Mouse (Mus musculus): ENCODE measurements around the gene Oas1g. TPM values are rescaled to one million over a fixed set of nuclear protein-coding genes. Genes with fewer than 3 reads are reported as not detected.
"Not testable (repeated sequence)": the region's sequence is repeated elsewhere in the genome, so short reads cannot be mapped to it uniquely, and the experiment has no call there.

Gene Oas1g
- total RNA-seq (2021), result not detected
- long read RNA-seq, experiment 1, result 0 reads
- long read RNA-seq, experiment 2, result 0 reads

DNA sequence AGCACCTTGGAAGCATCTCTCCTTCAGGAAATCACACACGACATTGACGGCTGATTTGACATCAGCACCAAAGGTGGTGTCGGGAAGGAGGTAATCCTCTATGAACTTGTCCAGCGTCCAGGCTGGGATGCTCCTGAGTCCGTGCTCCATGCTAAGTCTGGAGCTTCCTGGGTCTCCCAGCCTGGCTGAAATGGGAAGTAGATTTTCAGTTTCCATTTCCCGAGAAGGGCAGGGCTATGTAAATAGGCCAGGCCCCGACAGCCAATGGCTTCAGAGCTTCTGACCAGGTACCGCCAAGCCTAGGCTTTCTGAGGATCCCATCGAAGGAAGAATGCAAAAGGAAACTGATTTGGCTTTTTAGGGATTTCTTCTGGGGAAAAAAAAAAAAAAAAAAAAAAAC lies at the start of gene Oas1g:
Gene Oas1g, minus strand, starts transcription at position 201 of the 400 bp plus-strand sequence.
- DNase-seq (ENCODE audit: low spot score in 2 of 2), result not testable (repeated sequence)

DNA sequence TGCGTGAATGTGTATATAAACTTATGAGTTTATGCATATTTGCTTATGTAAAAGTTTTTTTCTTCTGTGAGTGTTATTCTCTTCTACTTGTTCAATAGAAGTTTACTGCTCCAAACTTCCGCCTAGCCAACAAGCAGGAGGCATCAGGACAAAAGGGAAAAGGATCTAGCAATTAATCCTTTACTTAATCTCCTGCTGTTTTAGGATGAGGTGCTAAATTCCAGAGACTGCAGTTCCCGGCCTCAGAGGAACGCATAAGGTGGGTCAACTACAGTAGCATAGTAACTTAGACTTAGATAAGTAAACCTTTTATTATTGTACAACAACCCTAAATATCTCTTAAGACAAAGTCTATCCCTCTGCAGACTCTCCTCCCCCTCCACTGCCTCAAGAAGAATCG lies 46.6 kb upstream of the Oas1g start:
- no peak for DNase-seq (ENCODE audit: low spot score in 2 of 2)

DNA sequence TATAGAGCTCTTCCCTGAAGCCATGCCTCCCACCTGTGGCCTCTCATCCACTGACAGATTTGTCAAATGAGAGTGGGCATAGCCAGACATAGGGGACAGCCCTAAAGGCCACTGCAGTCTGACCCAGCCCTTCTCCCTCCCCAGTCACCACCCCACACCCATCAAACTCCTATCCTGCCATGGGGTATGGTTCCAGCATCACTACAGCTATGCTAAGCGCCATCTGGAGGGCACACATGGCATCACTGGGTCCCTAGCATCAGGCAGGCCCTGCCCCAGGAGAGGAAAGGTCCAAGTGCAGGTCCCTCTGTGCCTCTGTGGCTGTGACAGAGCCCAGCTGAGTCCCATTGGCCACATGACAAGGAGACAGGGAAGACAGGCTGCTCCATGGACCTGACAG lies 39.6 kb upstream of the Oas1g start:
- peak in 1 of 2 experiments; percentile 1 for DNase-seq (ENCODE audit: low spot score in 2 of 2)

GRCm38 (mm10) chr5:120926311-120926710 lies 38.9 kb upstream of the Oas1g start:
- peak in 1 of 2 experiments; percentile 9 for DNase-seq (ENCODE audit: low spot score in 2 of 2)

DNA sequence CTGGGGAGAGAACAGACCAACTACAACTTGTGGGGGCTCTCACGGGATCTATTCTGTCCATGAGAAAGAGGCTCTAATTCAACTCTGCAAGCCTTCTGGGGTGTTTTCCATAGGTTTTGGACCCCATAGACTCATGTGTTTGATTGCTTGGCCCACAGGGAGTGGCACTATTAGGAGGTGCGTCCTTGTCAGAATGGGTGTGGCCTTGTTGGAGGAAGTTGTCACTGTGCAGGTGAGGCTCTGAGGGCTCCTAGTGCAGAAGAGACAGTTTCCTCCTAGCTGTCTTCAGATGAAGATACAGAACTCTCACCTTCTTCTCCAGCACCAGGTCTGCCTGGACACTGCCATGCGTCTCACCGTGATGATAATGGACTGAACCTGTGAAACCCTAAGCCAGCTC lies 37.1 kb upstream of the Oas1g start:
- DNase-seq (ENCODE audit: low spot score in 2 of 2), result peak in 1 of 2 experiments; percentile 5

GRCm38 (mm10) chr5:120923969-120924368 lies 36.6 kb upstream of the Oas1g start:
- no peak for DNase-seq (ENCODE audit: low spot score in 2 of 2)

DNA sequence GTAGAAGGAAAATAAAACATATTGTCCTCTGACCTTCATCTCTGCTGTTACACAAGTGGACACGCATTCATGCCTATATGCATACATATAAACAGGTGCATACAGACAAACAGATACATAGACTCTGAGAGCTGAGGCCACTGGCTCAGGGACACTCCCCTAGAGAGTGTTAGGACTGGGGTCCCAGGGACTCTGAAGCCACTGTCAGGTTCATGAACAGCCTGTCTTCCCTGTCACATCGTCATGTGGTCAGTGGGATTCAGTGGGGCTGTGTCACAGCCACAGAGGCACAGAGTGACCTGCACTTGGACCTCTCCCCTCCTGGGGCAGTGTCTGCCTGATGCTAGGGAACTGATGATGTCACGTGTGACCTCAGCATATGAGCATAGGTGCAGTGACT lies 32.9 kb upstream of the Oas1g start:
- no peak for DNase-seq (ENCODE audit: low spot score in 2 of 2)

- DNase-seq (ENCODE audit: low spot score in 2 of 2), result not testable (repeated sequence)
These were observed 31.9 kb upstream of the Oas1g start for GRCm38 (mm10) chr5:120919156-120919935.

GRCm38 (mm10) chr5:120914204-120914603 lies 26.8 kb upstream of the Oas1g start, which contains the start of gene Oas1d:
Gene Oas1d (plus strand): TSS chr5:120914536.
- DNase-seq (ENCODE audit: low spot score in 2 of 2), result not testable (repeated sequence)

- no peak for DNase-seq (ENCODE audit: low spot score in 2 of 2)
These were observed 20.9 kb upstream of the Oas1g start for GRCm38 (mm10) chr5:120908196-120908920.

DNA sequence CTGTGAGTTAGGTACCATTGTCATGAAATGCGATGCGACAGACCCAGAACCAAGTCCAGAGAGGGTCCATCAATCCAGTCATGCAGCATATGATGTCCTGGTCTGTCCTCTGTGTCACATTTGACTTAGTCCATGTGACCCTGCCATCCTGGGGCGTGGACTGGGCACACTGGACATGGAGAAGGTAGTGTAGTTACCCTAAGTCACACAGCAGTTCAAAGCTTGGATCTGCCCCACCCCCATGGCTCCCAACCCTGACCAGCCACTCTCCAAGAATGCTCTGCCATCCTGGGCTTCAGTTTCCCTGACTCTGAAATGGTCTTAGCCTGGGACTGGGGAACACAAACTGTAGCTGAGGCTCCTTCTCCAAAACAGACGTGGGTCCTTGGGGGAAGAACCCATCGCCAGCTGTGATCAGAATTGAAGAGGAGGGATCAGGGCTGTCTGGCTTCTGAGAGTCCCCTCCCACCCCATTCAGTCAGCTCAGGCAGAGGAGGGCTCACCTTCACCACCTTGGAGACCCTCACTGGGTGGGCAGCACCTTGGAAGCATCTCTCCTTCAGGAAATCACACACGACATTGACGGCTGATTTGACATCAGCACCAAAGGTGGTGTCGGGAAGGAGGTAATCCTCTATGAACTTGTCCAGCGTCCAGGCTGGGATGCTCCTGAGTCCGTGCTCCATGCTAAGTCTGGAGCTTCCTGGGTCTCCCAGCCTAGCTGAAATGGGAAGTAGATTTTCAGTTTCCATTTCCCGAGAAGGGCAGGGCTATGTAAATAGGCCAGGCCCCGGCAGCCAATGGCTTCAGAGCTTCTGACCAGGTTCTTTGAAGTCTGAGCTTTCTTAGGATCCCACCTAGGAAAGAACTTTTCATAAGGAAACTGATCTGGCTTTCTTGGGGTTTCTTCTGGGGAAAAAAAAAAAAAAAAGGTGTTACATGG lies 19.6 kb upstream of the Oas1g start, which contains the start of gene Oas1a:
Gene Oas1a, minus strand, starts transcription at position 731 of the 943 bp plus-strand sequence.
- not testable (repeated sequence) for DNase-seq (ENCODE audit: low spot score in 2 of 2)

DNA sequence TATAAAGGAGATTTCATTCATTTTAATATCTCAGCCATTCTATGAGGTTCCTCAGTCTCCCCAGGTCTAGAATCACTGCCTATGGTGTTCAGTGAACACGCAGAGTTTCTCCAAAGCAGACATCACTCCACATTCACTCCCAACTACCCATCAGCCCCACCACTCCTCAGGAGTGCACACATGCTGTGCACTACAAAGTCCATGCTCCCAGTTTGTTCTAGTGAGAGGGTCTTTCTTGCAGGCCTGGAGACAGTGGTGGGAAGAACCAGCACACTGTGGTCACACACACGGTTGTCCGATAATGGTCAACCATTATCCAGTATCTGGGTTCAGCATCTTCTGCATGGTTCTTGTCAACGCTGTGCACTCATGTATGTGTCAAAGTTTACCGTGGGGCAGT lies 14.6 kb upstream of the Oas1g start:
- no peak for DNase-seq (ENCODE audit: low spot score in 2 of 2)

DNA sequence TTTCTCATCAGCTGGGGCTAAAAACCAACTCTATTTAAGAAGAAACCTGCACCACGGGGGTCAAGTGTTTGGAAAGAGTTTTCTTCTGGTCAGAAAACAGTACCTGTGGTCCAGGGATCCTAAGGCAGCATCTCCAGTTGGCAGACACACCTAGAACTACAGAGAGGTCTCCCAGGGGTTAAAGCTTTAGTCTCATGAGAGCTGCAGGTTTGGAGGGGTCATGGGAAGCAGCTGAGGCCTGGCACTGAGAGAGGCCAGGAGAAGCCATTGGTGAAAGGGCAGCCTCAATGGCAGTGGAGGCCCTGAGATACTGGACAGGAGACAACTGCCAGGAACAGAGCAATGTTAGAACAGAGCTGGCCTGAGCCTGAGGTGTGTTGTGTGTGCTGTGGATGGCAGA lies 13.3 kb upstream of the Oas1g start:
- no peak for DNase-seq (ENCODE audit: low spot score in 2 of 2)

DNA sequence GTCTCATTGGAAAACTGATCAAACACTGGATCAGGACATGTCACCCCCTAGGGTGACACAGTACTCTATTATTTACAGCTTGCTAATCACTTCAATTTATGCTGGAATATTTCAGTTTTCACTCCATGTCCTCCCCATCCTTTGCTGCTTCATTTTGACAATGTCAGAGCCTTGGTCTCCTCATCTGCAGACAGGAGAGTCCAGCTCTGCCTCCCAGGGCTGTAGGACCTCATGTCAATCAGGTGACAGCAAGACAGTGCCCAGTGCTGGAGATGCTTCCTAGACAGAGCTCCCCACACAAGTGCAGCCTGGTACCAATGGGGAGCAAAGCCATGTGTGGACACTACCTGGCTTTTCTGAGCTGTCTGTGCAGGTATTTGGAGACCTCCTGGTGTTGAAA lies 11.3 kb upstream of the Oas1g start:
- DNase-seq (ENCODE audit: low spot score in 2 of 2), result no peak

GRCm38 (mm10) chr5:120898307-120898706 lies 10.9 kb upstream of the Oas1g start:
- no peak for DNase-seq (ENCODE audit: low spot score in 2 of 2)

DNA sequence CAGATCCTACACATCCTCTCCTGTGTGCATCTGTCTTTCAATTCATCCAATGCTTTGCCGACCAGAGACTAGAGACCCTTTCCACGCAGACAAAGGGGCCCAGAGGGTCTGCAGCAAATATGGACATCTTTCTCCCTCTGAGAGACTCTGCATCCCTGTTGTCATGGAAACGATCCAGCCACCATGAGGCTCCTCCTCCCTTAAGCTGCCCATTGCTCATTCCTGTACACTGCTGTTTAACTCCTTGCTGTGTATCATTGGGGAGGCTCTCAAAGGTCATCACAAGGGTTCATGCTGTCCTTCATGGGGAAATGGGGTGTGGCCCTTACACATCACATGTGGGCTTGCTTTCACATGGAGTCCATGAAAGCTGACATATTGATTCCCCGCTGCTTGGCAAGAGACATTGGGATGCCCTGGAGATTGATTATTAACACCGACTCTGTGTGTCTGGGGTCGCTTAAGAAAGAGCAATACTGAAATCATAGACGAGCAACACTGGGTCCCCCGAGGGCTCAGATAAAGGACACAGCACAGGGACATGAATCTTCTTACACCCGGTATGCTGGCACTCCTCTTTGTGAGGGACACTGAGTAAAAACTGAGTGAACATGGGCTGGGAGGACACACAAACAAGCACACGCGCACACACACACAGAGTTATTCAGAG lies 8.0 kb upstream of the Oas1g start:
- DNase-seq (ENCODE audit: low spot score in 2 of 2), result no peak

- not testable (repeated sequence) for DNase-seq (ENCODE audit: low spot score in 2 of 2)
These were observed 7.3 kb upstream of the Oas1g start for GRCm38 (mm10) chr5:120894692-120895091.

DNA sequence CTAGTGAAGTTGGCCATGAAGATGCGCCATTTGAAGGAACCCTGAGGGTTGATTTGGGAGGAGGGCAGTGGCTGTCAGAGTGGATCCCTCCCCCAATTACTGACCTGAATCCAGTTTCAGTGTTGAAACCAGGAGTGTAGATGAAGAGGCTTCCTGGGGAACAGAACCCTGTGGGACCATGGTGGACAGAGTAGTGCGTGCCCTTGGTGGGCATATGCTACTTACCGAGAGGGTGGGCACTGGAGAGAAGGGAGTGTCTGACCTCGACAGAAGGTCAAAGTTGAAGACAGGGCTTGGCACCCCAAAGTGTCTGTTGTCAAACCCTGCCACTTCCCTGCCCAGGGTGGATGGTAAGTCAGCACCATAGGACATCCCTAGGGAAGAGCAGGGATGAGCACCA lies 6.5 kb upstream of the Oas1g start:
- DNase-seq (ENCODE audit: low spot score in 2 of 2), result not testable (repeated sequence)

DNA sequence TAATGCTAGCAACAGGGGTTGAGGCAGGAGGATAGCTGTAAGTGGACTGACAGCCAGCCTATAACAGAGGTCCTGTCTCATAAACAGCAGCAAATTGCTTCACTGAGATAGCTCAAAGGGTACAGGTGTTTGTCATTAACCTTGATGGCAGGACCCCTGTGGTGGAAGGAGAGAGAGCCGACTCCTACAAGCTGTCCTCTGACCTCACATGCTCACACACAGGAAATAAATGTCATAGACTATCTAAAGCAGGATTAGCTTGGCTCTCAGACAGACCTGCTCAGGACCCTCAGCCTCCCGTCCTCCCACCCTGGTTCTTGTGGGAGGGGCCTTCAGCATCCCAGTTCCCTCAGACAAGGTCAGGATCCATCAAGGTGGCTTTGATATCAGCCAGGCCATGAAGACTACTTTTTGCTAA lies 4.8 kb upstream of the Oas1g start:
- DNase-seq (ENCODE audit: low spot score in 2 of 2), result no peak

DNA sequence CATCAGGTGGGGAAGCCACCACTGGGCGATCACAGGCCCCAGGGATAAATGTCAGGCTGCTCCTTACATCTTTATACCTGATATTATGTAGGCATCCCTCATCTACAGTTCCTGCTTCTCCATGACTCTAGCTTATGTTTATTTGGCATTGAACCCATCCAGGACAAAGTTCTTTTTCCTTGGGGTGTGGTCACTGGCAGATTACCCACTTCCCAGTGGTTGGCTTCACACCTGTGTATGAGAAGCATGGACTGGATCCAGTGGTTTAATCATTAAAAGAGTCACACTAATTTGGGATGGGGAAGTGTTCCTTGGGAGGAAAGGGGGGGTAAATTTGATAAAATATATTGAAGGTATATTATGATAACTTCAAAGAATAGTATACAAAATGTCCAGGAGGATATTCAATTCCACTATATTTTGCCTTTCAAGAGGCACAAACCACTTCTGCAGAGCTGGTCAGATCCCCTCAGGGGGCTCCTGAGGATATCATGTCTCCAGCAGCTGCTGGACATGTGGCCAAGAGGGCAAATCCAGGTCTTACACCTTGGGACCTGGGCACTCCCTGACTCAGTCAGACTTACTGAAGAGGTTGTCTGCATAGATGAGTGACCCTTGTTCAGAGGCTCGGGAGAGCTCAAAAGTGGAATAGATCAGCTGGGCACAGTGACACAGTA lies 4.3 kb upstream of the Oas1g start:
- DNase-seq (ENCODE audit: low spot score in 2 of 2), result not testable (repeated sequence)
